Mouse (Mus musculus) C2C12 (cell line): ENCODE data around the gene Gm11627. TPM values are rescaled to one million over a fixed set of nuclear protein-coding genes. Genes with fewer than 3 reads are reported as not detected.
"Not testable (repeated sequence)": the region's sequence is repeated elsewhere in the genome, so short reads cannot be mapped to it uniquely, and the experiment has no call there.

Experiments used
- H3K27me3 ChIP-seq: one replicate; pipeline ENCODE4 v1.6.1; 2011; ENCODE audit not compliant: control insufficient read depth, insufficient read depth, insufficient read length
- H3K36me3 ChIP-seq: one replicate; pipeline ENCODE4 v1.6.1; 2011; ENCODE audit not compliant: control insufficient read depth, insufficient read depth
- H3K4me3 ChIP-seq: one replicate; pipeline ENCODE4 v1.5.1; 2011; ENCODE audit warnings: mild to moderate bottlenecking, control low read depth; ENCODE audit not compliant: poor library complexity, insufficient read depth, severe bottlenecking
- H3K79me2 ChIP-seq: one replicate; pipeline ENCODE4 v1.6.1; 2011; ENCODE audit not compliant: control insufficient read depth, insufficient read depth
- H3K79me3 ChIP-seq: one replicate; pipeline ENCODE4 v1.6.1; 2011; ENCODE audit warnings: low read depth, control low read depth
- H3ac ChIP-seq: one replicate; pipeline ENCODE3; 2011; ENCODE audit warnings: low read depth; ENCODE audit not compliant: control insufficient read depth, insufficient read length
- CEBPB ChIP-seq: IDR thresholded peaks from one replicate; pipeline ENCODE4 v1.6.1; 2011; ENCODE audit warnings: low read depth, mild to moderate bottlenecking, control low read depth, moderate library complexity
- CTCF ChIP-seq: IDR thresholded peaks from one replicate; pipeline ENCODE4 v1.5.1; 2011; ENCODE audit not compliant: control insufficient read depth, insufficient read depth, insufficient read length
- FOSL1 ChIP-seq: IDR thresholded peaks from one replicate; pipeline ENCODE4 v1.8.0; 2011; ENCODE audit warnings: mild to moderate bottlenecking, low read length; ENCODE audit not compliant: poor library complexity, insufficient read depth, severe bottlenecking
- MAX ChIP-seq: IDR thresholded peaks from one replicate; pipeline ENCODE4 v1.6.1; 2011; ENCODE audit warnings: mild to moderate bottlenecking, control low read depth
- MYOD1 ChIP-seq: IDR thresholded peaks from one replicate; pipeline ENCODE4 v1.6.1; 2011; ENCODE audit warnings: low read depth; ENCODE audit not compliant: control insufficient read depth, insufficient read length
- MYOG ChIP-seq: IDR thresholded peaks from one replicate; pipeline ENCODE4 v1.6.1; 2011; ENCODE audit not compliant: control insufficient read depth, insufficient read length; ENCODE audit errors: extremely low read depth
- USF1 ChIP-seq: IDR thresholded peaks from one replicate; pipeline ENCODE4 v1.6.1; 2011; ENCODE audit warnings: low read depth, mild to moderate bottlenecking, control low read depth, moderate library complexity
- polyA plus RNA-seq: library from polyadenylated mRNA; unstranded; fragments of >200 nt; fragmentation: generic; extraction: Trizol; gene quantifications from one replicate; pipeline ENCODE4 v1.2.1, GENCODE M21; 2012; ENCODE audit warnings: missing spikeins

The Gm11627 gene
- polyA plus RNA-seq, 1 experiment, result 0.26 TPM

GRCm38 (mm10) chr11:102541471-102541870 is 37.8 kb downstream of the Gm11627 start:
- Histone ChIP-seq H3K79me2 (peaks cover 98% of the 10 kb centered on the region), H3ac (no peak overlapping the region), H3K4me3 (no peak overlapping the region), H3K79me3 (peaks cover 67% of the 10 kb centered on the region), H3K27me3 (no peaks in the 10 kb centered on the region), H3K36me3 (peaks cover 23% of the 10 kb centered on the region)
- TF ChIP-seq MYOD1 (no peak), MAX (no peak), CTCF (no peak)

- not testable (repeated sequence) for H3ac ChIP-seq, H3K27me3 ChIP-seq, H3K4me3 ChIP-seq
- peaks cover 90% of the 10 kb centered on the region for H3K79me2 ChIP-seq
- H3K79me3 ChIP-seq, result peaks cover 56% of the 10 kb centered on the region
- peaks cover 34% of the 10 kb centered on the region for H3K36me3 ChIP-seq
These were observed 39.0 kb downstream of the Gm11627 start for GRCm38 (mm10) chr11:102540286-102540685.

DNA sequence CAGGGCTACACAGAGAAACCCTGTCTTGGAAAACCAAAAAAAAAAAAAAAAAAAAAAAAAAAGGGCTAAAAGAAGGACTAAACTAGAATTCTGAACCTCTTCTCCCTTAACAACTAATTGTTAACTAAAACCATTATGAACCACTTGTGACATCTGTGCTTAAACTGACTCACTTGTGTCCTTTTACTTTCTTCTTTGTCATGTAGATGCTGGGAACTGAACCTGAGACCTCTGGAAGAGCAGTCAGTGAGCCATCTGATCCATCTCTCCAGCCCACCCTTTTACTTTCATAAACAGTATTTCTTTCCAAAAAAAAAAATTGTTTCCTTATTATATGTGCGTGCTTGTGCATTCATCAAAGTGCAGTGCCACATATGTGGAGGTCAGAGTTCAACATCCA is 39.6 kb downstream of the Gm11627 start:
- TF ChIP-seq CEBPB (no peak), MAX (no peak), MYOG (no peak), FOSL1 (no peak), USF1 (no peak), CTCF (no peak), MYOD1 (no peak)
- Histone ChIP-seq H3ac (no peak overlapping the region), H3K79me2 (peaks cover 87% of the 10 kb centered on the region), H3K27me3 (no peaks in the 10 kb centered on the region), H3K36me3 (peaks cover 34% of the 10 kb centered on the region), H3K79me3 (peaks cover 50% of the 10 kb centered on the region), H3K4me3 (no peak overlapping the region)

DNA sequence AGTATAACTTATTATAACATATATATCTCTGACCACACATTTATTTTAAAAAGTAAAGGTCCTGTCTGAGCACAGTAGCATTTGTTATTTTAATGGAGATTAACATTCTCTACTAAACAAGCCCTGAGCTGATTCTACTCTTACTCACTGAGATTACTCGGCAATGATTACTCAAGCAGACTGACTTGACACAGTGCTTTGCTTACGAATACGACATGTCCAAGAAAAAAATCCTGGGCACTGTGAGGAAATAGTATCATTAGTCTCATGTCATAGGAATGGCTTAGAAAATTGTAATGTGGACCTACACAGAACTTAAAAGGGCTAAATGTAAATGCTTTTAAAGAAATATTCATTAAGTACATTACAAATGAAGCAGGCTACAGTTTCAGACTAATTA is 43.1 kb downstream of the Gm11627 start:
- peaks cover 23% of the 10 kb centered on the region for H3K79me3 ChIP-seq
- no peak overlapping the region for H3ac ChIP-seq
- no peaks in the 10 kb centered on the region for H3K27me3 ChIP-seq
- peaks cover 82% of the 10 kb centered on the region for H3K79me2 ChIP-seq
- no peak overlapping the region for H3K4me3 ChIP-seq
- H3K36me3 ChIP-seq, result peaks cover 34% of the 10 kb centered on the region
- no peak for TF ChIP-seq MYOG
- no peak for TF ChIP-seq FOSL1

DNA sequence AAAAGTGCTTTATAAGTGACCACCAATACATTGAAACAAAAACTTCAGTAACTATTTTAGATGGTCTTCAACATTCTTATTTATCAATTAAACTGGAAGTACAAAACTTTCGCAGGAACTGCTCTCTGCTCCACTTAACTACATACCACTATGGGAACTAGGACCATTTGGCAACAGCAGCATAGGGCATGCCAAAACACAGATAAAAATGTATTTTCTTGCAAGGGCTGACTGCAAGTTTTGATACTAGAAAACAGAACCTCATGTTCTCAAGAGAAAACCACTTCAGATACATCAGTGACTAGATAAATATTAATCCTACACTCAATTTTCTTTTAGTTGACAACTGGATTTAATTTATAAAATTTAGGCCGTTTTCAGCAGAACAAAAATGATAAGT is 45.2 kb downstream of the Gm11627 start:
- H3K4me3 ChIP-seq, result no peak overlapping the region
- TF ChIP-seq CTCF, result no peak
- TF ChIP-seq MYOG, result no peak
- TF ChIP-seq USF1, result no peak
- TF ChIP-seq FOSL1, result no peak

DNA sequence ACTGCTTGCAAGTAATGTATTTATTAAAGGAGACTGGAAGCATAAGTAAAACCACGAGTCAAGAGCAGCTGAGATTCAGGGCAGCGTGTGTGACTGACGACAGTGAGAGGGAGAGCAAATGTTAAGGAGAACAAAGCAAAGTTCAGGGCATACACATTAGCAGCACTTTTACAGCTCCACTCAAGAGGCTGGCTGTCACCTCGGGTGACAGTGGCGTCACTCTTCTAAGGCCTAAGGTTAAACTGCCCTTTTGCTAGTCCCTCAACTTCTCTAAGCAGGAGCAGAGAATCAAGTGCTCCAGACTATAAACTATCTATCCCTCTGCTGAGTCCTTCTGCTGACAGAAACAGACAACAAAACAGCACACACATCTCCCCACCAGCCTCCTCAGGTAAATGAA is 47.8 kb downstream of the Gm11627 start:
- Histone ChIP-seq H3K27me3 (no peaks in the 10 kb centered on the region), H3ac (no peak overlapping the region), H3K79me2 (peaks cover 82% of the 10 kb centered on the region), H3K36me3 (peaks cover 22% of the 10 kb centered on the region), H3K79me3 (peaks cover 31% of the 10 kb centered on the region), H3K4me3 (no peak overlapping the region)
- TF ChIP-seq USF1, result no peak
- no peak for TF ChIP-seq FOSL1
- no peak for TF ChIP-seq CTCF
- TF ChIP-seq MAX, result no peak
- TF ChIP-seq MYOD1, result no peak
- TF ChIP-seq MYOG, result no peak
- no peak for TF ChIP-seq CEBPB

More for the DNA sequence above, 45.2 kb downstream of the Gm11627 start:
- peaks cover 30% of the 10 kb centered on the region for H3K36me3 ChIP-seq
- peaks cover 18% of the 10 kb centered on the region for H3K79me3 ChIP-seq
- H3K27me3 ChIP-seq, result no peaks in the 10 kb centered on the region
- peaks cover 81% of the 10 kb centered on the region for H3K79me2 ChIP-seq
- H3ac ChIP-seq, result no peak overlapping the region

Other genes with a start within 250 kb of the Gm11627 start
- not detected for gene Slc4a1, start 213.3 kb downstream of the Gm11627 start, polyA plus RNA-seq
- gene Rundc3a, start 186.1 kb downstream of the Gm11627 start, polyA plus RNA-seq, result 2.2 TPM
- gene Slc25a39, start 171.5 kb downstream of the Gm11627 start, polyA plus RNA-seq, result 174 TPM
- 79.1 TPM for gene Grn, start 149.1 kb downstream of the Gm11627 start, polyA plus RNA-seq
- gene Fam171a2, start 131.8 kb downstream of the Gm11627 start, polyA plus RNA-seq, result 6.3 TPM
- 1.3 TPM for gene Itga2b, start 109.3 kb downstream of the Gm11627 start, polyA plus RNA-seq
- 7.3 TPM for gene Gpatch8, start 23.1 kb downstream of the Gm11627 start, polyA plus RNA-seq
- gene Fzd2, start 24.9 kb upstream of the Gm11627 start, polyA plus RNA-seq, result 42.1 TPM
- gene Meioc, start 84.3 kb upstream of the Gm11627 start, polyA plus RNA-seq, result not detected
- gene Ccdc43, start 118.3 kb upstream of the Gm11627 start, polyA plus RNA-seq, result 18.6 TPM
- gene Adam11, start 182.0 kb upstream of the Gm11627 start, polyA plus RNA-seq, result 0.41 TPM
- gene Gjc1, start 240.2 kb upstream of the Gm11627 start, polyA plus RNA-seq, result 20.7 TPM